Mouse (Mus musculus) kidney, postnatal 4 days (tissue): Measurements from ENCODE around the gene Dennd1b.

Experiments
- DNase-seq, 2 experiments: peaks; one replicate each; pipeline ENCODE4 v3.0.0; 2021; ENCODE audit warnings: mixed read lengths in 2 of 2

Dennd1b gene

DNA sequence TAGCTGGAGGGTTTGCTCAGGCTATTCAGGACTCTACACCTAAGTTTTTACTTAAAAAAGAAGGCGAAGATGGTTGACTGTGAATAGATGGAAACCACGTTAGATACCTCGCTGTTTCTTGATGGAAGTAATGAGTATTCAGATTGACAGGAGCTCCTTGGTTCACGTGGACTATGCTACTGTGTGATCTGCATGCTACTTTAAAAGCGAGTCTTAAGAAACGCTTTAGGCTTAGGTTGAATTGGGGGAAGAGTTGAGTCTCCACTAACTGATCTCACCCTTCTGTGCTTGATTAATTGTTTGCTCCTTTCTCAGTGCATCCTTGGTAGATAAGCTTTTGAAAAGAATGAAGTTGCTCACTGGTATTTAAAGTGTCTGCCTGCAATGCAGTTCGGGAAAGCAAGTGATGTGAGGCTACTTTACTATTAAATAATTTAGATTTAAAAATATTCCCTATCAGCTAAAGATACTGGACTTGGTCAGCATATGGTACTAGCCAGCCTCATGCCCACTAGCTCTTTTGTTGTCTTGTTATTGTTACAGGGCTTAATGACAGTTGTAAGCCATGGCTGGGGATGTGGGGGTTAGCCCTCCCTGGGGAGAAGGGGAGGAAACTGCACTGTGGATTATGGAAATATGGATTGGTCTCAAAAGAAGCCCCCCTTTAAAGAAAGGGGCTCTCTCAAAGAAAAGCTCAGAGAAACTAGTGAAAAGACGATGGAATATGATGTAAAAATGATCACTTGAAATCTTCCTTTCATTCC is 62.8 kb downstream of the Dennd1b start:
- DNase-seq = no peak

DNA sequence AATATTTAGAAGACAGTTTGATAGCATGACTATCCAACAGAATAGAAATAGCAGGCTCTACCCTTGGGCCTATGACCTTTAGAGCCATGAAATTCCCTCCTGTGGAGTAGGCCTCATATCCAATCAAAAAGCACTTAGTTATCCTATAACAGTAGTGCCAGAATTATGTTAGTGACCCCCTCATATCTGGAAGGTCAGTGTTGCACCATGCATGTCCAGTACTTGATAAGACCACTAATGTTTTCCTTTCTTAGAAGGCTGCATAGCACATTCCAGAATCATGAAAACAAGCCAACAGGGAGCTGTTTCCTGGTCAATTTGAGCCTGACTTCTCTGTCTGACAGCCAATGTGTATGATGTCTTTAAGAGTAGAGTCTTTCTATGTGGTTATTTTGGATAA is 66.3 kb downstream of the Dennd1b start:
- DNase-seq = no peak

DNA sequence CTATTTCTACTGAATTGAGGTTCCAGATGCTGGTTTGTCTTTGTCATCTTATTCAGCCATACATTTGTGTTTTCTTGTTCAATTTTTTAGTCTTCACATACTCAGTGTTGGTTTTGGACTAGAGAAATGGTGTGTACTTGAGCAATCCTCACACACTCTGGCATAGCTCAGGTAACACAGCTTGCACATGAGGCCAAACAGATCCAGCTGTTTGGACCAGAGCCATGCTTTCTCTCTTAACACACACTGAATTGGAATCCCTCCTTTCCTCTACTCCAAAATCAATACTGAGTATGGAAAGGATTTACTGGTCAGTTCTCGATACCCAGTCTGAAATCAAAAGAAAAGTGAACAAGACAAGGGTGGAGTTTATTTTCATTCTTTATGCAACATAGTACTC is 69.2 kb downstream of the Dennd1b start:
- DNase-seq = no peak

DNA sequence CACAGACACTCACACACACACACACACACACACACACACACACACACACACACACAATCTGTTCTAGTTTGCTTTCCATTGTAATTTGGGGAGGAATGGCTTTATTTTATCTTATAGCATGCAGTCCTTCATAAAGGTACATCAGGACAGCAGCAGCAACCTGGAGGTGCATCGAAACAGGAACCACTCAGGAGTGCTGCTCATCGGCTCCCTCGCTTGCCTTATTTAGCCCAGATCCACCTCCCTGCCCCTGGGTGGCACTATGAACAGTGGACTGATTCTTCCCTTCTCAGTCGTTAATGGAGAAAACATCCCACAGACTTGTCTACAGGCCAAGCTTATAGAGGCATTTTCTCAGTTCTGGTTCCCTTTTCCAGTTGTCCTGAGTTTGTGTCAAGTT is 71.9 kb downstream of the Dennd1b start:
- no peak for DNase-seq

DNA sequence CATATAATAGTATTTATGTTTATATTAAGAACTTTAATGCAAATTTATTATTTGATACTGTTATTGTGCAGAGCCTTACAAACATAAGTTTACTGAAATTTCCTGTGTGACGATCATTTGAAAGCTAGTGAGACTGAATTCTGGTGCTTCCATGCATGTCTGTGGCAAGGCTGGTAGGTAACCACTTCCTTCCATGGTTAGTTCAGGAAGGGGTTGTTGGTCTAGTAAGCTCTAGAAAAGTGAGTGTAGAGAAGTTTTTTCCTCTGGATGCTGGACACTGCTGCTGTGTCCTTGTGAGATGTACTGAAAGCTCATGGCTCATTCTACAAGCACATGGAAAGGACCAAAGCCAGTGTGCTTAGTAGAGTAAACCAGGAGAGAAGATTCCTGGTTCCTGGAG is 73.1 kb downstream of the Dennd1b start:
- DNase-seq = no peak

DNA sequence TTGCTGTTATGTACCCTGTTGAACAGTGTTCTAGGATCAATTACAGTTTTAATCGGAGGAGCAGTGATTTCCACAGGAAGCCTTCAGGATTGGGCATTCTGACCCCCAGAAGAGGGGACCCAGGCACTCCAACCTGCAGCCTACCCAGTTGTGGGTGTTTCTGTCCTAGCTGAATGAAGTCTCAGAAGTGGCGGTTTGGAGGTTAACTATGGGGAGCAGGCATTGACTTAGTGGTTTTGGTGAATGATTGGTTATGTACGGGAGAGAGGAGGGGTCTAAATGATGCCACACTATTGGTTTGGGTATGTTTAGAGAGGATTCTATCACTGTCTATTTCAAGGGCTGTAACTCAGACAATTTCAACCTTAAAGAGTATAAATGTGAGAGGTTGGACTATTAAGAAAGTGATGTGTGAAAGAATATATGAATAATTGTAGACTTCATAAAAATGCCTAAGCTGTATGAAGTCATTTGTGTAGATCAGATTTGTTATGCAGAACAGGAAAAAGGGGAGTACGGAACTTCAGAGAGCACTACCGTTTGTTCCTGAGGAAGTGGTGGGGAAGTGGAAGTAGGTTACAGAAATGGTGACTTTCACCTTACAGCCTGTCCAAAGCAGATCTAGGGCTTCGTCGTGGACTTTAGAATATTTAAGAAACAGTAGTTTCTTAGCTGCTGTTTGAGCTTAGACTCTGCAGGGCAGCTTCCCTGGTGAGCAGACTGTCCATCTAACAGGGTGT is 73.7 kb downstream of the Dennd1b start:
- DNase-seq = no peak

DNA sequence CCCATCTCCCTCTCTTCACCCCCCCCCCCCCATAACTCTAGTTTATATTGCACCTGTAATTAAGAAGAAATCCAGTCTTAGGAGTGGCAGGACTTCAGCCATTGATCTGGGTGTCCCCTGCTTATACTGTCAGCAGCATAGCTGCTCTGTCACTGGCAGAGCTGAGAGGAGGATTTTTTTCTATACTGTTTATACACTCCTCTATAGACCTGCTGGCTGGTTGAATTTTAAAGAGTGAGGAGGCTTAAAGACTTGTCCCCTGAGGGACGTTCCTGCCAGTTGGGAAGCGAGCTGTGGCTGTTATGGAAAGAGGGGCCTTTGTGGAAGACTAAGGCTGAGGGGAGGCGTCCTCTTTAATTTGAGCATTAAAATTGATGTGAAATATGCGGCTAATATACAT is 74.8 kb downstream of the Dennd1b start:
- DNase-seq = no peak

DNA sequence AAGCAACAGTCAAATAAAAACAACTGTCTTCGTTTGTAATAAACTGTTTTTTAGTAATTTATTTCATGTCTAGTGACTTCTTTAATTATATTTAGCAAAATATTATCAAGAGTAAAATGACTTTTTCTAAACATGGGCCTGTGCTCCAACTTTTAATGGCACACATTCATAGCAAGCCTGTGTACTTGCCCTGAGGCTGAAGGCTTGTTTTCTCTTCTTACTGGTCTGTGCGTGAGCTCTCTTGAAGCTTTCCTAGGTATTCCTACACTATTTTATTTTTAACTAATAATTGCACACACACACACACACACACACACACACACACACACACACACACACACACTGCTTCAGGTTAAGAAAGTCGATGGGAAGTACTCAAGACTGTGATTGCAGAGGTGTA is 75.4 kb downstream of the Dennd1b start:
- no peak for DNase-seq

DNA sequence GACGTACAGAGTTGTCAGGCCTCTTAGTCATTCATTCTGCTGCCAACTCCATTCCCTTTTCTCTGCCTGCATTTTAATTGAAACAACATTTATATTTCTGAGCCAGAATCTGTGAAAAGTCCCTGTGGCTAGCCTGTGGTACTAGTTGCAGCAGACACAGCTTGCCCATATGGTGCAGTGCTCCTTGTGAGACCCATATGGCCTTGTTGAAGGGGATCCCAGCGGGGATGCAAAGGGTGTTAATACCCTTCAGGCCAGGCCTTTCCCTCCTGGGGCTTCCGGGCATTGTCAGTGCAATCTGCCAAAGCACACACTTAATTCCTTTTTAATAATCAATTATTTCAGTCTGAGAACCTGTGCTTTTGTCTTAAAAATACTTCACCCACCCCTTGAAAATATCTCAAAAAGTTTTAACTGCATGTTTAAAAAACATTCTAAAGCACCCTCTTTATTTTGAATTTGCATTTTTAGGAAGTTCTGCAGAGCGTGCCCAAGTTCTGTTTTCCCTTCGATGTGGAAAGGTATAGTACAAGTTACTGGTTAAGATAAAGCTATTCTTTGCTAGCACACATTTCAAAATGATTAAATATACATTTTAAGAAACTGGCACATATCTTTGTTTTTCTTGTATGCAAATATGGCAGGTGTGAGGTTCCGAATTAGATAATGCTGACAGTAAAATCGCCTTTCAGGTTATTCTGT is 76.4 kb downstream of the Dennd1b start:
- no peak for DNase-seq

DNA sequence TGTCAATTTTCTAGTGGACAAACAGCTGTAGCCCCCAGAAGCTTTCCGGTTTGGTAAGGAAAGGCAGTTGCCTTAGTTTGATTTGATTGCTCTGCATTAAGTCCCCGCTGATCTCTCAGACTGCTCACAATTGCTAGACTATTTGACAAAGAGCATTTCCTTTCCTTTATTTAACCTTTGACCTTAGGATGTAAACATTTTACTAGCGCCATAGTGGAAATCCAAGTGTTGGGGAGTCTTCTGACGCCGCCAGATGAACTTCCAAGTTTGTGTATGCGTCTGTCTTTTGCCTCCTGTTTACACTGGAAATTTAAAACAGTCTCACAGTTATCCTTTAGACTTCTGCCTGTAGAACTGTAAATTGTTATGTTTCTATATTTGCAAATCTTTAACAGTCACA is 85.8 kb downstream of the Dennd1b start:
- DNase-seq = no peak

DNA sequence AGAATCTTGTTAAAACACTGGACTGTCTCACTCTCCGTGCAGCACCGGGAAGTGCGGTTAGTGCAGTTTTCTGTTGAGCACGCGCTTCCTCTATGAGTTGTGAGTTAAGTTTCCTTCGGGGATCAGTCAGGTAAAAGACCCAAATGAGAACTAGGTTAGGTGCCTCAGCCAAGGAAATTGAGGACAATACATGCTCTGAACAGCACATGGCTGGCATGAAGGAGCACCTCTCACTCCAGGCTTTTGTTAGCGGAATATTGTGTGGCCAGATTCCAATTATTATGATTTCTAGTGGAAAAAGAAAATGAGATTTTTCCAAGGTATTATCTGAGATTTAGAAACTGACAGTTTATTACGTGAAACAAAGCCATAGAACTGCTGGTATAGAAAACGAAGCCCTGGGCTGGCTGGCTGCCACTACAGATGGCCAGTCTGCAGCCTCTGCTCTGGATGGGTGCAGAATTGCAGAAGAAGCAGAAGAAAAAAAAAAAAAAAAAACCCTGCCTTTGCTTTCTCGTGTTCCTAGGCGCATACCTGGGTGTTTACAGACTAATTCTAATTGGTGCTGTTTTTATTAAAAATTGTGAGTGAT is 86.7 kb downstream of the Dennd1b start:
- DNase-seq = no peak

DNA sequence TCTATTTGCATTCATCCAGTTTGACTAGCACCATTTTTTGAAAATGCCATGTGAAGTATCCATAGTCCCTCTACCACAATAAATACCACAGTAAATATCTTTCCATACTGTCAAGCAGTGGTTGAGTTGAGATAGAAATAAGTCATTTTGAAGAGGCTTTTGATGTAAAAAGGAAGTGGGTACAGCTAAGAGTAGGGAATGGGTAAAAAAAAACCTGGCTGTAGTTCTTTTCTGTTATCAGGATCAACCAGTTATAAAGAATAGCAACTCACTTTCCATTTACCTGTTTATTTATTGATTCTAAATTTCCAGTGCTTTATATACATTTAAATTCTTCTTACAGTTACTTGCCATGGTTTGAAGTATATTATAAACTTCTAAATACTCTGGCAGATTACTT is 89.8 kb downstream of the Dennd1b start:
- no peak for DNase-seq

DNA sequence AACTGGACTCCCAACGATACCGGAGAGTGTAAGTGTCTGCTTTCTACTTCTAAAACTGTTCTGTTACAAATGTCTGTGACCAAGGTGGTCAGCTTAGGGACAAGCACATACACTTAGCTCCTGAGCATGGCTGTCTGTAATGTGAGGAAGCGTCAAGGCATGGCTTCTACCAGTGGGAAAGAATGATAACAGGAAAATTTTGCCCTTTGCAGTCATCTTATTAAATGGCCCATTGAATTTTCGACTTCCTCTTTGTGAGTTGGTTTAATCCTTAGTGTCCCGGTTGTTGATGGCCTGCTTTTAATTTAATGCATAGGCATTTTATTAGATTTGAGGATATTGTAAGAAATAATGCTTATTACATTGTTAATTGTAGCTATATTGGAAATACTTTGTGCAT is 97.1 kb downstream of the Dennd1b start:
- no peak for DNase-seq

DNA sequence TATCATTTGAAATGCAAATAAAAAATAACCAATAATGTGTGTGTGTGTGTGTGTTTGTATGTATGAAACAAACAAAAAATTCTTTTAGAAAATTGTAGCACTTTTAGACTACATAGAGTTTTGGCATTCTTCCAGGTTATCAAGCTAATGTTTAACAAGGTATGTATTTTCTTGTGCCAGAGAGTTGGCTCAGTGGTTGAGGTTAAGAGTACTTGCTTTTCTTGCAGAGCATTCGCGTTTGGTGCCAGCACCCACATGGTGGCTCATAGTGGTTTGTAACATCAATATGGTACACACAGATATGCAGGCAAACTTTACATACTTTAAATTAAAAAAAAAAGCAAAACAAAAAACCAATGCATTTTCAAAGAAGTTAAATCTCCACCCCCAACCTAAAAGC is 101.5 kb downstream of the Dennd1b start:
- DNase-seq = no peak

DNA sequence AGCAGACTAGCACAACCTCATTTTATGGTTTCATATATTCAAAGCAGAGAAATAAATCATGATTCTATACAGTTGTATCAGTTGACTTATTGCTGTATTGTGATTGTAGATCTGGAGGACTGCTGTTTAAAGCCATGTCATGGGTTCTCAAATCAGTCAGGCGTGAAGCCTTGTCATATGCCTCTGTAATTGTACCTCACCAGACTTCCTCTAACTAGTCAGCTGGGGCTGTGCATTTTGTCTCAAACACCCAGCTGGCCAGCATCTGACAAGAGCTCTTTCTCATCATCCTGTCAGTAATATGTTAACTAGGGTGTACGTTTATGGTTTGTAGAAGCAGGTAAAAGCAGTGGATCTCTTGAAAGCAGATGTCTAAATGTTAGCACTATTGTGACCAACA is 104.0 kb downstream of the Dennd1b start:
- DNase-seq = no peak

DNA sequence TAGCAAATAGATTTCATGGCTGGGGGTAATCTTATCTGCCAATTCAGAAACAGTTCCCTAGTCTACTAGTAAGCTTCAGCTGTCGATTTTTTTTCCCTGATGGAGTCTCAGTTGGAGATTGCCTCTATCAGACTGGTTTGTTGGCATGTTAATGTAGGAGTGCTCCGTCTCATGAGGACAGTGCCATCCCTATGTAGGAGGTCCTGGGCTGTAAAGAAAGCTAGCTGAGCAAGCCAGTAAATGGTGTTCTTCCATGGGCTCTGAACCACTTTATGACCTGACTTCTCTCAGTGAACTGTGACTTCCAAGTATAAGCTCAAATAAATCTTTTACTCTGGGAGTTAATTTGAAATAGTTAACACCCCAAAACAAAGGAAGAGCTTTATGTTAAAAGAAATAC is 107.8 kb downstream of the Dennd1b start:
- no peak for DNase-seq

DNA sequence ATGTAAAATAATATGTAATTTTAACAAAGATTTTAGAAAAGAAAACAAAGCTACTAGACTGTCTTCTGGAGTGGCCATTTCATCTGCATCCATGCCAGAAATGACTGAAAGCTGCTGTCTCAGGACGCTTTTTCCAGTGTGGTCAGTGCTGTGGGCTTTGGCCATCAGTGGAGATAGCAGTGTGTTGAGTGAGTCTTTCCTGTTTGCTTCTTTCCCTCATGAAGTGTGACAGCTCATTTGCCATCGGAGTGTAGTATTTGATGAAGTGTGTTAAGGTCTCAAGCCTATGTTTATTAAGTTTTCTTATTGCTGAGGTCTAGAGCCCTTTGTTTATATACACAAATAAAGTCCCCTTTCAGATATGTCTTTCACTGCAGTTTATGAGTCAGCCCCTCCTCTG is 112.4 kb downstream of the Dennd1b start:
- no peak for DNase-seq

DNA sequence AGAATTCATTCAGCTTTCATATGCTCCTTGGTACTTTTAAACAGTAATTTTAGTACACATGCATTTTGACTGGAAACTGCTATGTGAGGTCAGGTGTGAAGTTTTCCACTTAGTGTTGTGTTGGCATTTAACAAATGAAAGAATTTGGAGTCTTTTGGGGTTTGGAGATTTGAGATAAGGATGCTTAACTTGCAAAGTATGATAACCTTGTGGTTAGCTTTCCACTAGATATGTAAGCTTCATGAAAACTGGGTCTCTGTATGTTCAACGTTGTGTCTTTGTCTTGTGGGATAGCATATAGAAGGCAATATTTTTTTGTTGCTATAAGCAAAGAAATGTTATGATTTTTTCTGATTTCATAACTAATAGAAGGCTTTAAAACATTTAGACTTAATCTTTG is 114.8 kb downstream of the Dennd1b start:
- no peak for DNase-seq

DNA sequence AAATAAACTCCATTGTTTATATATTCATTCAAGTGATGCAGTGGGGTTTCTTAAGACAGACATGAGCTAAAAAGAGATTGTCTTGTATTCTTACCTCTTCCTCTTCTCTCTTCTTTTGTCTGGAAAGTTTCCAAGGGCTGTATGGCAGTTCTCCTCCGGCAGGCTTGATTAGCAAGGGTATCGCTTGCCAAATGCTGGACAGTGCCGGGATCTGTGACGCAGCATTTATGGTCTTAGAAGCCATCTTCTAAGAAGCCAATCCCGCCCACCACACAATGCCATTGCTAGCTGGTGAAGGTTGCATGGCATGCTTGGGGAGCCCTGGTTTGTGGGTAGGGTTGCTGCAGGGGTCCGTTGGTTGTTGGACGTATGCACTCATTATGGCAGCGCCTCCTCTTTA is 115.8 kb downstream of the Dennd1b start:
- no peak for DNase-seq

DNA sequence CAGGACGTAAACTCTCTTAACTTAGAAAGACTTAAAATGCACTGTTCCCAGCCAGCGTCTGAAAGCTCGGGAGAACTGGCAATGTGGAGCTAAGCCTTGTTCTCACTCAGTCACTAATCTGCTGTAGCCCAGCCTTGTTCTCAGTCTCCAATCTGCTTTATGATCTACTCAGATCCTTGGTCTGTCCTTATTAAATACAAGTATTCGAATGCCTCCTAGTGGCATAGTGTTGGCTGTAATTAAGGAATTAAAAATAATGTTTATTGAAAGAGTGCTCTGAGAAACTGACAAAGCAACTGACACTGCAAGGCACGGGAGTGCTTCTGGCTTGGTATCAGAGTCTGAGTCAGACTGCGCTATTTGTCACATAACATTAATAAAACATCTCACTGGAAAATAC is 116.3 kb downstream of the Dennd1b start:
- no peak for DNase-seq

DNA sequence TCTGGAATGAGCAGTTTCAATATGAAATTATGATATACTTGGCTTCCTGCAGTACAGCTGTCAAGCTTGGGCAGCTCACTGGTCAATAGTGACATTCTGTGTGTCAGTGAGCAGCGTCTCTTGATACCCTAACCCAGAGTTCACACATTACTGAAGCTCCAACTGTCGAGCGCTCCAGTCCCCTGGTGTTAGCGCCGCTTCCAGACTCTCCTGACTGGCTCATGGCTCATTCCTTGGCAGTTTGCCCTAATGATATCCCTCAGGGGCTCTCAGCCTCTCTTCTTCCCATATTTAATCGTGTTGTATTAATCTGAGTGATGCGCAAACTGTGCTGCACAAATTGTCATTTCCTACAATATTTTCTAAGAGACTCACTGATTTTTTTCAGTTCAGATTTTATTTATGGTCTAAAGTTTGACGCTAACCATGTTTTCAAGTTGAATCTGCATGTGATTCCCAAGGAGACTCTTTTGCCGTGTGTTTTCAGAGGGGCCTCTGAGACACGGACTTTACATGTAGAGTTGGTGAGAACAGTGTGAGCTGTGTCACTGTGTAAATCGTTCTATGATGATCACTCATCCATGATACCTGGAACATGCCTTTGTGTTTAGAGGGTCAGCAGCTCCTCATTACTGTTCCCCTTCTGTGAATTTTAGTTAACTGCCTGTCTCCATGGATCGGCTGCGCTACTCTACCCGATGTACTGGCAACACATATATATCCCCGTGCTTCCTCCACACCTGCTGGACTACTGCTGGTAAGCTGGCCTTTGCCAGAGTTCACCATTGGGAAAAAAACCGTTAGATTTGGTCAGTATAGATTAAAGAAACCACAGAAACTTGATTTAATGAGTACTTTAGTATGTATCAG is 117.5 kb downstream of the Dennd1b start:
- peak; percentile 10 to 18 for DNase-seq

DNA sequence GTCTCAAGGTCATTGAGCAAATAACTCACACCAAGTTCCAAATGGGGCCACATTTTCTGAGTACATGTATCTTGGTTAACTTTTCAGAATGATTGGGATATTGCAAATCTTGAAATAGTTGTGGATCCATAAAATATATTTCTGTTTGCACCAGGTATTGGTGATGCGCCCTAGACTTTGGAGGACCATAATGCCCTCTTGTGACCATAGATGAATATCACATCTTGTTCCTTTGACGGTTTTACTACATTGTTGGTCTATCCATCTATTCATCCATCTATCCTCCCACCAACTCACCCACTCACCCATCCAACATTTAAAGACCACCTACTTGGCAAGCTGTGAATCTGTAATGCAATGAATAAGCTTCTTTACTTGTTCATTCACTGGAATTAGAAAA is 120.1 kb downstream of the Dennd1b start:
- no peak for DNase-seq

DNA sequence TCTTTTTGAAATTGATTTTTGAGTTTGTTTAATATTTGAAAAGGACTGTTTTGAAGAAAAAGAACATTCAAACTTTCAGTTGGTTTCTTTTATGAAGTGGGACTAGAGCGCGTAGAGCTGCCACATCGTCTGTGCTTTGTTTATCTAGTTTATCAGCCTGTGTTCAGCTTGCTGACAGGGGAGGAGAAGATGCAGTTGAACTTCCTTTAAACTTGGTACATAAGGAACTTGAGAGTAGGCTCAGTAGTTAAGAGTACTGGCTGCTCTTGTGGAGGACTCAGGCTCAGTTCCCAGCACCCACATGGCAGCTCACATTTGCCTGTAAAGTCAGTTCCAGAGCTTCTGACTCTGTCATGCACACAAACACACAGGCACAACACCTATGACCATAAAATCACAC is 124.3 kb downstream of the Dennd1b start:
- no peak for DNase-seq
